Mouse (Mus musculus) gastrocnemius, adult 2 months (tissue): ENCODE data around the gene Tnnc2. TPM values are rescaled to one million over a fixed set of nuclear protein-coding genes. Genes with fewer than 3 reads are reported as not detected.

Source experiments
- DNase-seq: peaks from one replicate; pipeline ENCODE4 v3.0.0; 2022
- H3K27ac ChIP-seq: fragments of 200-600 bp; 2 replicates; pipeline ENCODE4 v1.8.1; 2022; ENCODE audit warnings: mild to moderate bottlenecking
- H3K4me3 ChIP-seq: fragments of 200-600 bp; 2 replicates; pipeline ENCODE4 v1.8.1; 2022; ENCODE audit warnings: mild to moderate bottlenecking, moderate library complexity
- CTCF ChIP-seq: fragments of 200-600 bp; IDR thresholded peaks from 2 replicates; pipeline ENCODE4 v1.8.1; 2022; ENCODE audit warnings: antibody characterized with exemption, mild to moderate bottlenecking, moderate library complexity
- intact Hi-C: fragments of 180-260 bp; cut with DNase I; formaldehyde crosslinking; loops from one replicate; pipeline ENCODE4 v1.15.1; 2025
- total RNA-seq, 2 experiments: library from RNA; stranded (reverse); gene quantifications; 2 replicates each; pipeline ENCODE4 v1.2.3; 2021

Tnnc2 gene
- total RNA-seq, 2 experiments from 2014 or later: 14,820 to 17,621 TPM

- Histone ChIP-seq H3K4me3 (peak overlapping the region; percentile 74), H3K27ac (peak overlapping the region; percentile 95)
- no peak for DNase-seq
- intact Hi-C loops: no loop called here
- no peak for TF ChIP-seq CTCF
Observed at GRCm38 (mm10) chr2:164778015-164778287, 1.8 kb downstream of the Tnnc2 start.

- TF ChIP-seq CTCF: no peak
- Histone ChIP-seq H3K27ac (peak overlapping the region; percentile 95), H3K4me3 (peak overlapping the region; percentile 74)
- DNase-seq: peak; percentile 36
- intact Hi-C loops: no loop called here
Observed at GRCm38 (mm10) chr2:164777246-164778014, 2.3 kb downstream of the Tnnc2 start.

- H3K27ac ChIP-seq: peak overlapping the region; percentile 95
- intact Hi-C loops: no loop called here
- no peak for TF ChIP-seq CTCF
- peak overlapping the region; percentile 74 for H3K4me3 ChIP-seq
- DNase-seq: peak; percentile 56
Observed at GRCm38 (mm10) chr2:164776801-164777200, 3.0 kb downstream of the Tnnc2 start.

DNA sequence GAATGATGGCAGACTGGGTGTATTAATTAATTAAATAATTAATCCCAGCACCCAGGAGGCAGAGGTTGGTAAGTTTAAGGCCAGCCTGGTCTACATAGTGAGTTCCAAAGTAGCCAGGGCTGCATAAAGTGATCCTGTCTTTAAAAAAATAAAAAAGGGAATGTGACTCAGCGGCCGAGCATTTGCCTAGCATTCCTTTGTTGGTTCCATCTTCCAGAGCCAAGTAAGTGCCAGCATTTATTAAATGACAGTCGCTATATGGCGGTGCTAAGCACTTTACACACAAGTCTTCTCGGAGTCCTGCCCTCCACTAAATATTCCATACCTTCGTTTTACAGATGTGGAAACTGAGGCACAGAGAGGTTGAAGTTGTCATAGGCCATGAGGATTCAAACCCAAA, 3.6 kb downstream of the Tnnc2 start:
- peak overlapping the region; percentile 95 for H3K27ac ChIP-seq
- intact Hi-C loops: no loop called here
- no peak for DNase-seq
- TF ChIP-seq CTCF: no peak
- H3K4me3 ChIP-seq: peak overlapping the region; percentile 74

GRCm38 (mm10) chr2:164773989-164774364, 5.8 kb downstream of the Tnnc2 start:
- DNase-seq: no peak
- H3K4me3 ChIP-seq: no peak overlapping the region
- peak overlapping the region; percentile 54 for H3K27ac ChIP-seq
- no peak for TF ChIP-seq CTCF
- intact Hi-C loops: no loop called here

DNA sequence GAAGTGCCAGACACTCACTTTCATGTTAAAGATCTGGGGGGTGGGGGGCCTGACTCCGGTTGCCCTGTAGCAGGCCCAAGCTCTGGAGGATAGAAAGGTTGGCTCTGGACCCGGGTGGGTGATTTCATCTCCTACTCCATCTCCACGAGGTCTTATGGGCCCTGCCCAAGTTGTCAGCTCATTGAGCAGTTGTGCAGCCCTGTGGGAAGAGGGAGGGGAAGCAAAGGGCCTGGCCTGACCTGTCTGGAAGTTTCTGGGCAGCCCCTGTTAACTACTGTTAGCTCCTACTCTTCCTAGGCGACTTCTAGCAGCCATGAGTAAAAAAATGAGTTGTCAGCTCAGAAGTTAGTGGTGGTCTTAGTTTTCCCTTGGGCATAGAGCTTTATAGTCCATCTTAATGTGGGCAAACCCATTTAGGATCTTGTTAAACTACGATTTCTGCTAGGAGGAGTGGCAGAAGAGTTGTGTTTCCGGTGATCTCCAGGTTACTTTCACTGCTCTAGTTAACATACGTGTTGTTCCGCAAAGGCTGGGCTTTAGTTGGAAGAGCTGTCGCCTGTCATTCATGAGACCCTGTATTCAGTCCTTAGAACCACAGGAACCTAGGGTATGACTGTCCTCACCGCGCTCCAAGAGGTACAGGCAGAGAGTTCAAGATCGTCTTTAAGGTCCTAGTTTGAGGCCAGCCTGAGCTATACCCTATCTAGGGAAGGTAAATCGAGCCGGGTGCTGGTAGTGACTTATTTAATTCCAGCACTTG, 6.4 kb downstream of the Tnnc2 start:
- DNase-seq: peak; percentile 60
- intact Hi-C loops: no loop called here
- Histone ChIP-seq H3K27ac (peak overlapping the region; percentile 54), H3K4me3 (no peak overlapping the region)
- no peak for TF ChIP-seq CTCF

DNA sequence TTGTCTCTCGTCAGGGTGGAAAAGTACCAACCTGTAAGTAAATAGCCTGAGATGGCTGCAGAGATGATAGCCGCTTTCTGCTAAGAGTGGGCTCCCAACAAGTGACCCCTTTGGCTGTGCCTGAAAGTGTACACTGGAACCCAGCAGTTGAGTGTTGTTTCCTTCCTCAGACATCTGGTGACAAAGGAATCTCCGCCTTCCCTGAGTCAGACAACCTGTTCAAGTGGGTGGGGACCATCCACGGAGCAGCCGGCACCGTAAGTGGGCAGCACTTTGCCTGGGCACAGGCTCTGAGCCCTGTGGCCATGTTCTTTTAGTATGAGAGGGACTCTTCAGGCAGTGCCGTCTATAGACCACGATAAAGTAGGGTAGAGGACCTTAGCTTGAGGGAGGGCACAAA, 8.6 kb downstream of the Tnnc2 start:
- no peak overlapping the region for H3K4me3 ChIP-seq
- TF ChIP-seq CTCF: no peak

DNA sequence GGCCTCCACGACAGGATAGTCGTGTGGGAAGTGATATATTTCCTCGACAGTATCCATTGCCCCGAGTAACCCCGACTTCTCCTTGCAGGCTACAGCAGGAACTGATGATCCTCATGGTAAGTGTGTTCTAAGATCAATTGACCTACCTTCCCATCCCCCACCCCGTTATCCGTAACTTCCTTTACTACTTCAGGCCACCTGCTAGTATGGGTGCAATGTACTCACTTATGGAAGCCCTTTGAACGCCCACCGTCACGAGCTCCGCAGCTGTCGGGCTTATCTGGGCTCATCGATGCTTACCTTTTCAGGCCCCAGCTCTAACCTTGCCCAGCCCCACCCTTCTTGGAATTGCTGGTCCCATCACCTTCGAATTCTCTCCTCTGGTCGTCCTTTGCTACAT, 9.5 kb downstream of the Tnnc2 start:
- no peak for TF ChIP-seq CTCF
- no peak for DNase-seq
- intact Hi-C loops: no loop called here
- peak overlapping the region; percentile 83 for H3K4me3 ChIP-seq
- no peak overlapping the region for H3K27ac ChIP-seq

More for the DNA sequence above, 8.6 kb downstream of the Tnnc2 start:
- no peak for DNase-seq
- H3K27ac ChIP-seq: no peak overlapping the region
- intact Hi-C loops: no loop called here

- H3K27ac ChIP-seq: peak within 1 kb of the TSS; percentile 82
- TF ChIP-seq CTCF: peak; percentile 41
- DNase-seq: peak; percentile 98
- peak within 1 kb of the TSS; percentile 83 for H3K4me3 ChIP-seq
- intact Hi-C loops: no loop called here
Observed at GRCm38 (mm10) chr2:164769258-164770037, 10.3 kb downstream of the Tnnc2 start, which contains the start of gene Ube2c. Gene Ube2c, plus strand, starts transcription at chr2:164769898.

DNA sequence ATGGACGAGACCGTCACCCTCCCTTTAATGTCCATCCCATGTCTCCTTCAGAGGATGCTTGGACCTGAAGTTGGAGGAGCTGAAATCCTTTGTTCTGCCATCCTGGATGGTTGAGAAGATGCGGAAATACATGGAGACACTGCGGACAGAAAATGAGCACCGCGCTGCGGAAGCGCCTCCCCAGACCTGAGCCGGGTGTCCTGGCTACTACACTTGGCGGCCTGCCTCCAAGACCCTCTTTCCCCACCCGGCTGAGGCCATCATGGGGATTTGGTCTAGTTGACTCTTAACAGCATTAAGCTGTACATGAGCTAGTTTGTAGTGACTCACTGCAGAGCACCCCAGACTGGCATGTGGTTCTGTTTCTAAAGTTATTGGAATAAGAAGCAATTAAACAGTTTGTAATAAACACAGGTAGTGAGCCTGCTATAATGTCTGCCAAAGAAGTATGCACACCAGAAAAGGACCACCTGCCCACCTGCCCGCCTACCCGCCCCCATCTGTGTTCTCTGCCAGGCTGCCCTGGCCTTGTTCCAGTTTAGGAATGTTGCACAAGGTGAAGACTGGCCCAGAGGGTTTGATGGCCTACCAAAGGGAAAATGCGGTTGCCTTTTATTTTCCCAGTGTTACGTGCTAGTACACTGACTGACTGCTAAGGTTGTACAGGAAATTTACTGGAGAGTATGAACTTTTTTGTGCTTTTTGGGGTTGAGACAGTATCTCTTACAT, 11.8 kb downstream of the Tnnc2 start:
- no peak for TF ChIP-seq CTCF

GRCm38 (mm10) chr2:164765841-164766240, 13.9 kb downstream of the Tnnc2 start:
- DNase-seq: no peak
- Histone ChIP-seq H3K27ac (peak overlapping the region; percentile 62), H3K4me3 (no peak overlapping the region)
- intact Hi-C loops: no loop called here
- no peak for TF ChIP-seq CTCF

More for the DNA sequence above, 11.8 kb downstream of the Tnnc2 start:
- Histone ChIP-seq H3K27ac (no peak overlapping the region; the same call in 1 of the 2 replicates), H3K4me3 (no peak overlapping the region)
- intact Hi-C loops: no loop called here
- DNase-seq: no peak

- no peak overlapping the region for H3K4me3 ChIP-seq
- no peak overlapping the region for H3K27ac ChIP-seq
- DNase-seq: no peak
- intact Hi-C loops: no loop called here
- no peak for TF ChIP-seq CTCF
Observed at GRCm38 (mm10) chr2:164762593-164762992, 17.2 kb downstream of the Tnnc2 start.
